Mouse (Mus musculus) CH12.LX (cell line): Measurements from ENCODE around the gene Tmprss3. TPM values are rescaled to one million over a fixed set of nuclear protein-coding genes. Genes with fewer than 3 reads are reported as not detected.

Experiments used
- DNase-seq: peaks from one replicate; pipeline ENCODE4 v3.0.0-alpha.2; 2013; ENCODE audit errors: extremely low read depth
- H3K27ac ChIP-seq: 2 replicates; pipeline ENCODE4 v1.5.1; 2012; ENCODE audit warnings: low read depth, mild to moderate bottlenecking, control low read depth, moderate library complexity; ENCODE audit not compliant: insufficient read depth
- H3K27me3 ChIP-seq: replicated peaks from 2 replicates; pipeline ENCODE3; 2012; ENCODE audit warnings: inconsistent platforms
- H3K36me3 ChIP-seq, 2 experiments: replicated peaks in 1 of 2; 2 replicates each; pipeline versions ENCODE3 to v1.6.1; 2012; ENCODE audit warnings: inconsistent platforms in 1 of 2, low read length in 1 of 2, mild to moderate bottlenecking in 1 of 2, mixed read lengths in 1 of 2, moderate library complexity in 1 of 2; ENCODE audit not compliant: control insufficient read depth in 1 of 2, insufficient read depth in 1 of 2
- H3K4me1 ChIP-seq, 2 experiments: 2 replicates each; pipeline ENCODE4 v1.6.1; 2012; ENCODE audit warnings: inconsistent platforms in 1 of 2, moderate library complexity in 1 of 2; ENCODE audit not compliant: insufficient read depth in 2 of 2, control insufficient read depth in 1 of 2
- H3K4me2 ChIP-seq: 2 replicates; pipeline ENCODE4 v1.6.1; 2012; ENCODE audit warnings: low read depth, mild to moderate bottlenecking, control low read depth; ENCODE audit not compliant: poor library complexity, insufficient read depth, severe bottlenecking
- H3K4me3 ChIP-seq, 3 experiments: fragments of 150-350 bp in 1 of 3; sonication (generic) in 1 of 3; replicated peaks in 1 of 3; 2 replicates each; pipeline versions ENCODE3 to v1.5.1; 2011 to 2012; ENCODE audit warnings: low read depth in 2 of 3, low read length in 2 of 3, mild to moderate bottlenecking in 2 of 3, moderate library complexity in 2 of 3, control low read depth in 1 of 3, improper control_type of control experiment in 1 of 3, inconsistent platforms in 1 of 3, mixed read lengths in 1 of 3; ENCODE audit not compliant: poor library complexity in 1 of 3
- H3K79me2 ChIP-seq: replicated peaks from 2 replicates; pipeline ENCODE4 v1.6.1; 2012; ENCODE audit warnings: mild to moderate bottlenecking, moderate library complexity; ENCODE audit not compliant: control insufficient read depth, poor library complexity, insufficient read depth, severe bottlenecking; ENCODE audit errors: extremely low read depth
- H3K9ac ChIP-seq: 2 replicates; pipeline ENCODE4 v1.6.1; 2012; ENCODE audit warnings: low read depth, mild to moderate bottlenecking, control low read depth, moderate library complexity; ENCODE audit not compliant: insufficient read depth
- H3K9me3 ChIP-seq: replicated peaks from 2 replicates; pipeline ENCODE3; 2012; ENCODE audit warnings: low read length, inconsistent platforms, mixed read lengths
- CHD1 ChIP-seq: IDR thresholded peaks from 2 replicates; pipeline ENCODE4 v1.6.1; 2012; ENCODE audit warnings: low read depth, low read length, improper control_type of control experiment, inconsistent platforms
- GABPA ChIP-seq: IDR thresholded peaks from 2 replicates; pipeline ENCODE4 v1.6.1; 2012; ENCODE audit warnings: low read depth, low read length, improper control_type of control experiment, inconsistent platforms; ENCODE audit not compliant: insufficient replicate concordance
- HCFC1 ChIP-seq: IDR thresholded peaks from 2 replicates; pipeline ENCODE4 v1.6.1; 2012; ENCODE audit warnings: low read depth, mild to moderate bottlenecking, inconsistent platforms, low read length, improper control_type of control experiment
- MAX ChIP-seq: IDR thresholded peaks from 2 replicates; pipeline ENCODE4 v1.6.1; 2011; ENCODE audit warnings: low read length, improper control_type of control experiment
- MEF2A ChIP-seq: IDR thresholded peaks from 2 replicates; pipeline ENCODE4 v1.6.1; 2014; ENCODE audit warnings: low read depth, mild to moderate bottlenecking, inconsistent platforms, low read length, improper control_type of control experiment, borderline replicate concordance
- NELFE ChIP-seq: IDR thresholded peaks from 2 replicates; pipeline ENCODE4 v1.6.1; 2011; ENCODE audit warnings: low read depth, low read length, improper control_type of control experiment
- POLR2AphosphoS2 ChIP-seq: IDR thresholded peaks from 2 replicates; pipeline ENCODE4 v1.6.1; 2011; ENCODE audit warnings: low read depth, low read length, improper control_type of control experiment
- RAD21 ChIP-seq: IDR thresholded peaks from 2 replicates; pipeline ENCODE4 v1.6.1; 2011; ENCODE audit warnings: low read depth, mild to moderate bottlenecking, low read length, improper control_type of control experiment, moderate library complexity
- UBTF ChIP-seq: IDR thresholded peaks from 2 replicates; pipeline ENCODE4 v1.6.1; 2012; ENCODE audit warnings: low read depth, mild to moderate bottlenecking, inconsistent platforms, low read length, improper control_type of control experiment, moderate library complexity
- USF1 ChIP-seq: IDR thresholded peaks from 2 replicates; pipeline ENCODE4 v1.6.1; 2014; ENCODE audit warnings: low read depth, mild to moderate bottlenecking, inconsistent platforms, low read length, improper control_type of control experiment
- ZMIZ1 ChIP-seq: IDR thresholded peaks from 2 replicates; pipeline ENCODE4 v1.6.1; 2012; ENCODE audit warnings: low read depth, mild to moderate bottlenecking, inconsistent platforms, low read length, improper control_type of control experiment
- dilution Hi-C: fragments of 300-500 bp; cut with MboI; formaldehyde crosslinking; loops from 2 replicates; pipeline ENCODE4 v1.14.3; 2020; ENCODE audit warnings: low sequenced_read_pairs; ENCODE audit not compliant: extremely low pct_unique_long_range_greater_than_20kb, extremely low pct_ligation_motif_present
- in situ Hi-C: fragments of 300-500 bp; cut with MboI; formaldehyde crosslinking; loops from 3 replicates; pipeline ENCODE4 v1.14.3; 2019; ENCODE audit warnings: low sequenced_read_pairs, low pct_ligation_motif_present, low pct_unique_long_range_greater_than_20kb, mixed read lengths
- polyA plus RNA-seq: library from polyadenylated mRNA; unstranded; fragments of >175 nt; gene quantifications from 2 replicates; pipeline ENCODE4 v1.2.1, GENCODE M21; 2012; ENCODE audit warnings: low read depth; ENCODE audit not compliant: insufficient read length
- total RNA-seq, 2 experiments: library from RNA; depleted of rRNA; stranded (reverse); fragments of 300-350 nt in 1 of 2; fragments of >200 nt in 1 of 2; gene quantifications; 2 replicates each; pipeline ENCODE4 v1.2.3; 2012 to 2014

Tmprss3 gene
- total and polyA plus RNA-seq, 3 experiments = not detected

- no peak for TF ChIP-seq MAX
- TF ChIP-seq POLR2AphosphoS2 = no peak
- no peak for TF ChIP-seq RAD21
Measured at GRCm38 (mm10) chr17:31160291-31160690, 38.5 kb downstream of the Tmprss3 start.

GRCm38 (mm10) chr17:31157921-31158320, 40.9 kb downstream of the Tmprss3 start:
- DNase-seq = no peak

More at GRCm38 (mm10) chr17:31160291-31160690, 38.5 kb downstream of the Tmprss3 start:
- H3K79me2 ChIP-seq = no peaks in the 10 kb centered on the region
- no peaks in the 10 kb centered on the region for H3K36me3 ChIP-seq
- no peak for DNase-seq
- H3K9me3 ChIP-seq = peaks cover 15% of the 10 kb centered on the region
- H3K4me1 ChIP-seq = peaks cover 30 to 37% of the 10 kb centered on the region in 2 experiments
- dilution Hi-C loops = no loop called here
- in situ Hi-C loops = no loop called here
- no peak overlapping the region for H3K9ac ChIP-seq
- H3K4me2 ChIP-seq = no peak overlapping the region
- H3K27ac ChIP-seq = no peak overlapping the region
- no peak overlapping the region for H3K4me3 ChIP-seq
- H3K27me3 ChIP-seq = peaks cover 18% of the 10 kb centered on the region

GRCm38 (mm10) chr17:31153785-31154184, 45.0 kb downstream of the Tmprss3 start:
- Histone ChIP-seq H3K9me3 (peaks cover 5% of the 10 kb centered on the region), H3K4me3 (no peak overlapping the region), H3K79me2 (no peaks in the 10 kb centered on the region), H3K27me3 (peaks cover 50% of the 10 kb centered on the region), H3K27ac (no peak overlapping the region), H3K4me1 (no peaks in the 10 kb centered on the region), H3K36me3 (no peaks in the 10 kb centered on the region), H3K9ac (no peak overlapping the region), H3K4me2 (no peak overlapping the region)
- TF ChIP-seq MEF2A (no peak), GABPA (no peak)
- in situ Hi-C loops (no loop called here), dilution Hi-C loops (no loop called here)
- no peak for DNase-seq

More at GRCm38 (mm10) chr17:31157921-31158320, 40.9 kb downstream of the Tmprss3 start:
- dilution Hi-C loops (no loop called here), in situ Hi-C loops (no loop called here)
- peaks cover 33% of the 10 kb centered on the region for H3K27me3 ChIP-seq
- no peak overlapping the region for H3K4me2 ChIP-seq
- no peaks in the 10 kb centered on the region for H3K36me3 ChIP-seq
- peaks cover 15% of the 10 kb centered on the region for H3K9me3 ChIP-seq
- TF ChIP-seq UBTF = no peak
- TF ChIP-seq CHD1 = no peak
- no peak for TF ChIP-seq NELFE
- TF ChIP-seq USF1 = no peak
- no peak for TF ChIP-seq ZMIZ1
- TF ChIP-seq HCFC1 = no peak
- TF ChIP-seq, all 38 proteins: peak for 0
- Histone ChIP-seq H3K4me1 (peaks cover 13 to 14% of the 10 kb centered on the region in 2 experiments), H3K79me2 (no peaks in the 10 kb centered on the region), H3K4me3 (no peak overlapping the region), H3K27ac (no peak overlapping the region), H3K9ac (no peak overlapping the region)
